Mouse (Mus musculus) liver, adult 2 months (tissue): ENCODE measurements around the gene Kcnab3. TPM values are rescaled to one million over a fixed set of nuclear protein-coding genes. Genes with fewer than 3 reads are reported as not detected.

Source experiments
- DNase-seq: peaks from one replicate; pipeline ENCODE4 v3.0.0-alpha.2; 2011; ENCODE audit warnings: low read depth, low spot score; ENCODE audit errors: extremely low read depth
- H3K27ac ChIP-seq: fragments of 200-500 bp; replicated peaks from 2 replicates; pipeline ENCODE4 v1.5.1; 2012; ENCODE audit warnings: low read depth, mild to moderate bottlenecking, control low read depth, inconsistent platforms, low read length; ENCODE audit not compliant: insufficient read depth
- H3K27me3 ChIP-seq: fragments of 200-500 bp; 2 replicates; pipeline ENCODE4 v1.6.1; 2012; ENCODE audit warnings: mild to moderate bottlenecking, moderate library complexity, low read length, inconsistent platforms; ENCODE audit not compliant: control insufficient read depth, insufficient read depth
- H3K36me3 ChIP-seq: fragments of 200-500 bp; 2 replicates; pipeline ENCODE4 v1.6.1; 2012; ENCODE audit warnings: low read length, inconsistent platforms; ENCODE audit not compliant: control insufficient read depth, insufficient read depth
- H3K4me1 ChIP-seq: fragments of 200-500 bp; 2 replicates; pipeline ENCODE4 v1.6.1; 2011; ENCODE audit warnings: low read length; ENCODE audit not compliant: control insufficient read depth, insufficient read depth
- H3K4me3 ChIP-seq: fragments of 200-500 bp; 2 replicates; pipeline ENCODE4 v1.5.1; 2011; ENCODE audit warnings: low read depth, mild to moderate bottlenecking, control low read depth, low read length, moderate library complexity; ENCODE audit not compliant: insufficient read depth
- H3K79me2 ChIP-seq: fragments of 200-500 bp; 2 replicates; pipeline ENCODE4 v1.6.1; 2012; ENCODE audit warnings: inconsistent platforms, mild to moderate bottlenecking, low read length, moderate library complexity; ENCODE audit not compliant: control insufficient read depth, insufficient read depth
- H3K9ac ChIP-seq: fragments of 200-500 bp; 2 replicates; pipeline ENCODE4 v1.6.1; 2012; ENCODE audit warnings: low read depth, mild to moderate bottlenecking, control low read depth, inconsistent platforms, low read length
- CTCF ChIP-seq: fragments of 200-500 bp; IDR thresholded peaks from 2 replicates; pipeline ENCODE4 v1.5.1; 2011; ENCODE audit warnings: low read depth, low read length, control low read depth
- POLR2A ChIP-seq: fragments of 200-500 bp; IDR thresholded peaks from 2 replicates; pipeline ENCODE4 v1.6.1; 2011; ENCODE audit warnings: low read length, control low read depth; ENCODE audit not compliant: insufficient read depth; ENCODE audit errors: extremely low read depth
- WGBS: fragments of 180-500 bp; shearing (Covaris S2); methylation state at CpG from one replicate; pipeline ENCODE4 v1.1.7; 2018; 5-methylcytosine and 5-hydroxymethylcytosine counted together
- polyA plus RNA-seq: library from polyadenylated mRNA; depleted of rRNA; stranded (reverse); fragments of >200 nt; gene quantifications from 2 replicates; pipeline ENCODE4 v1.2.3, GENCODE M21; 2012
- total RNA-seq: library from RNA; depleted of rRNA; stranded (reverse); fragments of >200 nt; gene quantifications from 2 replicates; pipeline ENCODE4 v1.2.3, GENCODE M21; 2014

Kcnab3 gene
- total and polyA plus RNA-seq, 2 experiments, result 0.28 to 0.84 TPM

DNA sequence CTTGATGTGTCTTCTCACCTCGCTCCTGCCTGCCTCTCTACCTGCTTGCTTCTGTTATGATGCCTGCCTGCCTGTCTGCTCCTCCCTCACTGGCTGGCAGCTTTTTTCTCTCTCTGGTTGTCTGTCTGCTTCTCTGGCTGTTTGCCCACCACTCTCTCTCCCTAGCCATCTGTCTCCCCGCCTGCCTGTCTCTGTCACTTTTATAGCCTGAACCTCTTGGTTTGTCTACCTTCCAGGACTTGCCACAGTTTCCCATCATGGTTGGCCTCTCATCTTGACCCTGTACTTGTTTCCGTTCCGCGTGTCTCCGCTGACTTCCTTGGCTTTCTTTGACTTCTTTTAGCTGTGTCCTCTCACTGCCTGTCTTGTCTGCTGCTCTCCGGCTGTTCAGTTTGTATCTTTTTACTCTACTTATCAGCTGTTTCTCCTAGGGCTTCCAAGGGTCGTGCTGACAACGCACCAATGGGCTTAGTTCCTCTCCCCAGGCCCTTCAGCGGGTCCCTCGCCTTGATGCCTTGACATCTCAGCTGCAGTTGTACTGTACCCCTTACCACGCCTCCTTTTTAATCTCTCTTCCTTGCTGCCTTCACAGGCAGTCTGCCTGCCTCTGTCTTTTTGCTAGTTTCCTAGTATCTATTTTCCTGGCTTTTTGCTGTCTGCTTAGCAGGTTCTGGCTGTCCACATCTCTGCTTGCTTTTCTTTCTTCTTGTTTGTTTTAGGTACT, 46.2 kb downstream of the Kcnab3 start:
- no peak overlapping the region for H3K4me3 ChIP-seq
- DNase-seq, result no peak
- H3K79me2 ChIP-seq, result no peaks in the 10 kb centered on the region; the same call in 1 of the 2 replicates
- H3K36me3 ChIP-seq, result no peaks in the 10 kb centered on the region
- peaks cover 11% of the 10 kb centered on the region for H3K4me1 ChIP-seq
- no peaks in the 10 kb centered on the region for H3K27me3 ChIP-seq
- H3K27ac ChIP-seq, result no peak overlapping the region
- TF ChIP-seq CTCF, result no peak
- TF ChIP-seq POLR2A, result no peak
- no peak overlapping the region for H3K9ac ChIP-seq
- WGBS, result 79% methylated on average over 12 of the region's 12 CpGs

- WGBS, result 61% methylated on average over 3 of the region's 3 CpGs
- peak; percentile 27; the same call in 1 of the 2 replicates for TF ChIP-seq CTCF
- TF ChIP-seq POLR2A, result no peak
- Histone ChIP-seq H3K27ac (no peak overlapping the region), H3K27me3 (no peaks in the 10 kb centered on the region), H3K4me3 (no peak overlapping the region), H3K36me3 (no peaks in the 10 kb centered on the region), H3K9ac (no peak overlapping the region), H3K4me1 (peaks cover 10% of the 10 kb centered on the region), H3K79me2 (no peaks in the 10 kb centered on the region; the same call in 1 of the 2 replicates)
- no peak for DNase-seq
Measured at GRCm38 (mm10) chr11:69372780-69373170, 46.7 kb downstream of the Kcnab3 start.

GRCm38 (mm10) chr11:69373223-69373965, 47.3 kb downstream of the Kcnab3 start:
- no peak overlapping the region for H3K9ac ChIP-seq
- H3K4me3 ChIP-seq, result no peak overlapping the region
- no peak for DNase-seq
- no peak for TF ChIP-seq CTCF
- TF ChIP-seq POLR2A, result no peak
- no peaks in the 10 kb centered on the region; the same call in 1 of the 2 replicates for H3K79me2 ChIP-seq
- no peaks in the 10 kb centered on the region for H3K36me3 ChIP-seq
- WGBS, result 94% methylated on average over 16 of the region's 16 CpGs
- peaks cover 8% of the 10 kb centered on the region for H3K4me1 ChIP-seq
- no peaks in the 10 kb centered on the region for H3K27me3 ChIP-seq
- no peak overlapping the region for H3K27ac ChIP-seq

DNA sequence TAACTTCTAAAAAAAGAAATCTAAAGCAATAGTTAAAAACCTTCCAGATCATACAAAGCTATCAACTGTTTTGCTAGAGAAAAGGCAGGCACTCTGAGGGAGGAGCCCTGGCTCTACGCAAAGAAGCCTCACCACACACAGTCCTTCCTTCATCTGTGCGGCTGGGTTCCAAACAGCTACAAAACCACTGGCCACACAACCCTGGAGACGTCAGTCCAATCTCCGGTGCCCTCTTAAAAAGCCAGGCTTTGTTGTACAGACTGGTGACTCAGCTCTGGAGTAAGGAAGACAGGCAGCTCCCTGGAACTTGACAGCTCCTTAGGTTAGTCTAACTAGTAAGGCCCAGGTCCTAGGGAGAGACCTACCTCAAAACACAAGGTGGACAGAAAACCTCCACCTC, 49.6 kb downstream of the Kcnab3 start:
- no peaks in the 10 kb centered on the region for H3K36me3 ChIP-seq
- TF ChIP-seq POLR2A (no peak), CTCF (no peak)
- no peak for DNase-seq
- H3K9ac ChIP-seq, result no peak overlapping the region
- no peak overlapping the region for H3K4me3 ChIP-seq
- no peak overlapping the region for H3K27ac ChIP-seq
- peaks cover 11% of the 10 kb centered on the region for H3K4me1 ChIP-seq
- no peaks in the 10 kb centered on the region for H3K79me2 ChIP-seq
- WGBS, result 94% methylated on average over 4 of the region's 4 CpGs
- no peaks in the 10 kb centered on the region for H3K27me3 ChIP-seq

GRCm38 (mm10) chr11:69377766-69378165, 51.7 kb downstream of the Kcnab3 start:
- no peak for TF ChIP-seq CTCF
- peak; percentile 25; the same call in 1 of the 2 replicates for TF ChIP-seq POLR2A
- Histone ChIP-seq H3K4me3 (no peak overlapping the region), H3K79me2 (no peaks in the 10 kb centered on the region), H3K36me3 (no peaks in the 10 kb centered on the region), H3K4me1 (peaks cover 11% of the 10 kb centered on the region), H3K27ac (peak overlapping the region; percentile 90), H3K27me3 (no peaks in the 10 kb centered on the region), H3K9ac (peak overlapping the region; percentile 37)
- DNase-seq, result peak; percentile 92
- WGBS, result 8% methylated on average over 3 of the region's 3 CpGs

DNA sequence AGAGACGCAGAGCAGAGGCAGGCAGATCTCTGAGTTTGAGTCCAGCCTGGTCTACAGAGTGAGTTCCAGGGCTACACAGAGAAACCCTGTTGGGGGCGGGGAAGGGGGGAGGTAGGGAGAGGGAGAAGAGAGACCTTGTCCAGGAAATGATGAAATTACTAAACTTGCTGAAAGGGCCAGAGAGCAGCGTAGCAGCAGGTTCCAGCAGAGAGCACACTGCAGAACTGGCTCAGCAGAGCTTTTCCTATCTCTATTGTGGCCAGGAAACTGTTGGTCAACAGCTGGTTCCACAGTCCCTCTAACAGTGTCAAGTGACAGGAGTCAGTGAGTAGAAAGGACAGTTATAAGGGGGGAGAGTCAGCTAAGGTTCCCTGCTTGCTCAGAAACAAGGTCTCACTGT, 53.5 kb downstream of the Kcnab3 start:
- Histone ChIP-seq H3K27ac (peak overlapping the region; percentile 71), H3K27me3 (no peaks in the 10 kb centered on the region), H3K36me3 (no peaks in the 10 kb centered on the region), H3K4me1 (peaks cover 11% of the 10 kb centered on the region), H3K4me3 (no peak overlapping the region), H3K9ac (no peak overlapping the region), H3K79me2 (no peaks in the 10 kb centered on the region)
- TF ChIP-seq CTCF (no peak), POLR2A (no peak)
- 49% methylated on average over 3 of the region's 3 CpGs for WGBS
- peak; percentile 88 for DNase-seq
